Mouse (Mus musculus): ENCODE measurements around the gene Atn1. TPM values are rescaled to one million over a fixed set of nuclear protein-coding genes. Genes with fewer than 3 reads are reported as not detected.

Gene Atn1
- polyA plus RNA-seq, 1 experiment from 2014 or later, result 14.0 TPM

GRCm38 (mm10) chr6:124757909-124758848 lies 1.9 kb upstream of the Atn1 start:
- Histone ChIP-seq H3K4me3 (ENCODE audit: low read length) (peak overlapping the region; percentile 75), H3K27me3 (ENCODE audit: control insufficient read depth, insufficient read depth, low read depth, low read length) (no peaks in the 10 kb centered on the region), H3K27ac (ENCODE audit: low read length) (peak overlapping the region; percentile 97), H3K9me3 (ENCODE audit: control insufficient read depth, low read length) (no peaks in the 10 kb centered on the region), H3K4me2 (ENCODE audit: low read depth, low read length) (peak overlapping the region; percentile 53), H3K9ac (ENCODE audit: low read length) (peak overlapping the region; percentile 92), H3K36me3 (ENCODE audit: control insufficient read depth, insufficient read depth, low read length) (no peaks in the 10 kb centered on the region), H3K4me1 (replicated peaks; ENCODE audit: control insufficient read depth, insufficient read depth, low read length) (peaks cover 39% of the 10 kb centered on the region)
- WGBS, result 36% methylated on average over 5 of the region's 5 CpGs
- ATAC-seq (ENCODE audit: low read depth), result peak; percentile 44

- Histone ChIP-seq H3K4me2 (ENCODE audit: low read depth, low read length) (peak overlapping the region; percentile 53), H3K36me3 (ENCODE audit: control insufficient read depth, insufficient read depth, low read length) (no peaks in the 10 kb centered on the region), H3K4me3 (ENCODE audit: low read length) (peak overlapping the region; percentile 75), H3K27me3 (ENCODE audit: control insufficient read depth, insufficient read depth, low read depth, low read length) (no peaks in the 10 kb centered on the region), H3K4me1 (replicated peaks; ENCODE audit: control insufficient read depth, insufficient read depth, low read length) (peaks cover 39% of the 10 kb centered on the region), H3K9me3 (ENCODE audit: control insufficient read depth, low read length) (no peaks in the 10 kb centered on the region), H3K9ac (ENCODE audit: low read length) (peak overlapping the region; percentile 92), H3K27ac (ENCODE audit: low read length) (peak overlapping the region; percentile 97)
- 2% methylated on average over 5 of the region's 5 CpGs for WGBS
- no peak for ATAC-seq (ENCODE audit: low read depth)
These were observed 1.1 kb upstream of the Atn1 start for GRCm38 (mm10) chr6:124757351-124757880.

- WGBS, result under 1% methylated on average over 36 of the region's 54 CpGs
- Histone ChIP-seq H3K9me3 (ENCODE audit: control insufficient read depth, low read length) (no peaks in the 10 kb centered on the region), H3K27me3 (ENCODE audit: control insufficient read depth, insufficient read depth, low read depth, low read length) (no peaks in the 10 kb centered on the region), H3K27ac (ENCODE audit: low read length) (peak overlapping the region; percentile 97), H3K36me3 (ENCODE audit: control insufficient read depth, insufficient read depth, low read length) (no peaks in the 10 kb centered on the region), H3K4me3 (ENCODE audit: low read length) (peak overlapping the region; percentile 75), H3K4me2 (ENCODE audit: low read depth, low read length) (peak overlapping the region; percentile 53), H3K9ac (ENCODE audit: low read length) (peak overlapping the region; percentile 92), H3K4me1 (replicated peaks; ENCODE audit: control insufficient read depth, insufficient read depth, low read length) (peaks cover 39% of the 10 kb centered on the region)
- peak; percentile 80 for ATAC-seq (ENCODE audit: low read depth)
These were observed 477 bp upstream of the Atn1 start for GRCm38 (mm10) chr6:124756652-124757350.

GRCm38 (mm10) chr6:124755306-124755705 lies 1.0 kb downstream of the Atn1 start:
- no peak overlapping the region; the same call in 1 of the 2 replicates for H3K27ac ChIP-seq (ENCODE audit: low read length)
- H3K9me3 ChIP-seq (ENCODE audit: control insufficient read depth, low read length), result no peaks in the 10 kb centered on the region
- ATAC-seq (ENCODE audit: low read depth), result no peak
- peak overlapping the region; percentile 53 for H3K4me2 ChIP-seq (ENCODE audit: low read depth, low read length)
- peak overlapping the region; percentile 75 for H3K4me3 ChIP-seq (ENCODE audit: low read length)
- H3K9ac ChIP-seq (ENCODE audit: low read length), result peak overlapping the region; percentile 92
- H3K4me1 ChIP-seq (replicated peaks; ENCODE audit: control insufficient read depth, insufficient read depth, low read length), result peaks cover 39% of the 10 kb centered on the region
- 2% methylated on average over 3 of the region's 3 CpGs for WGBS
- H3K36me3 ChIP-seq (ENCODE audit: control insufficient read depth, insufficient read depth, low read length), result no peaks in the 10 kb centered on the region
- H3K27me3 ChIP-seq (ENCODE audit: control insufficient read depth, insufficient read depth, low read depth, low read length), result no peaks in the 10 kb centered on the region

- Histone ChIP-seq H3K4me2 (ENCODE audit: low read depth, low read length) (no peak overlapping the region), H3K4me1 (replicated peaks; ENCODE audit: control insufficient read depth, insufficient read depth, low read length) (peaks cover 35% of the 10 kb centered on the region), H3K9ac (ENCODE audit: low read length) (no peak overlapping the region), H3K27ac (ENCODE audit: low read length) (no peak overlapping the region), H3K27me3 (ENCODE audit: control insufficient read depth, insufficient read depth, low read depth, low read length) (no peaks in the 10 kb centered on the region), H3K9me3 (ENCODE audit: control insufficient read depth, low read length) (no peaks in the 10 kb centered on the region), H3K4me3 (ENCODE audit: low read length) (no peak overlapping the region), H3K36me3 (ENCODE audit: control insufficient read depth, insufficient read depth, low read length) (peaks cover 4% of the 10 kb centered on the region; the same call in 1 of the 2 replicates)
- 66% methylated on average over 2 of the region's 2 CpGs for WGBS
- no peak for ATAC-seq (ENCODE audit: low read depth)
These were observed 2.5 kb downstream of the Atn1 start for GRCm38 (mm10) chr6:124753861-124754260.

GRCm38 (mm10) chr6:124750405-124750804 lies 5.9 kb downstream of the Atn1 start:
- Histone ChIP-seq H3K9ac (ENCODE audit: low read length) (no peak overlapping the region), H3K4me2 (ENCODE audit: low read depth, low read length) (no peak overlapping the region), H3K27me3 (ENCODE audit: control insufficient read depth, insufficient read depth, low read depth, low read length) (no peaks in the 10 kb centered on the region), H3K36me3 (ENCODE audit: control insufficient read depth, insufficient read depth, low read length) (peaks cover 14% of the 10 kb centered on the region), H3K4me1 (replicated peaks; ENCODE audit: control insufficient read depth, insufficient read depth, low read length) (peaks cover 28% of the 10 kb centered on the region), H3K4me3 (ENCODE audit: low read length) (no peak overlapping the region), H3K27ac (ENCODE audit: low read length) (no peak overlapping the region), H3K9me3 (ENCODE audit: control insufficient read depth, low read length) (no peaks in the 10 kb centered on the region)
- ATAC-seq (ENCODE audit: low read depth), result no peak
- WGBS, result 74% methylated on average over 8 of the region's 8 CpGs

- no peaks in the 10 kb centered on the region for H3K27me3 ChIP-seq (ENCODE audit: control insufficient read depth, insufficient read depth, low read depth, low read length)
- peaks cover 17% of the 10 kb centered on the region for H3K4me1 ChIP-seq (replicated peaks; ENCODE audit: control insufficient read depth, insufficient read depth, low read length)
- H3K4me3 ChIP-seq (ENCODE audit: low read length), result no peak overlapping the region; the same call in 1 of the 2 replicates
- WGBS, result 83% methylated on average over 7 of the region's 7 CpGs
- no peak overlapping the region; the same call in 1 of the 2 replicates for H3K9ac ChIP-seq (ENCODE audit: low read length)
- peaks cover 32% of the 10 kb centered on the region for H3K36me3 ChIP-seq (ENCODE audit: control insufficient read depth, insufficient read depth, low read length)
- no peak for ATAC-seq (ENCODE audit: low read depth)
- H3K27ac ChIP-seq (ENCODE audit: low read length), result no peak overlapping the region
- peak overlapping the region; percentile 97; the same call in 1 of the 2 replicates for H3K4me2 ChIP-seq (ENCODE audit: low read depth, low read length)
- H3K9me3 ChIP-seq (ENCODE audit: control insufficient read depth, low read length), result no peaks in the 10 kb centered on the region
These were observed 9.4 kb downstream of the Atn1 start for GRCm38 (mm10) chr6:124746654-124747632.

GRCm38 (mm10) chr6:124746296-124746605 lies 10.1 kb downstream of the Atn1 start:
- Histone ChIP-seq H3K36me3 (ENCODE audit: control insufficient read depth, insufficient read depth, low read length) (peaks cover 32% of the 10 kb centered on the region), H3K4me3 (ENCODE audit: low read length) (peak overlapping the region; percentile 58), H3K27me3 (ENCODE audit: control insufficient read depth, insufficient read depth, low read depth, low read length) (no peaks in the 10 kb centered on the region), H3K4me2 (ENCODE audit: low read depth, low read length) (peak overlapping the region; percentile 97), H3K27ac (ENCODE audit: low read length) (peak overlapping the region; percentile 81), H3K9ac (ENCODE audit: low read length) (peak overlapping the region; percentile 84), H3K9me3 (ENCODE audit: control insufficient read depth, low read length) (no peaks in the 10 kb centered on the region), H3K4me1 (replicated peaks; ENCODE audit: control insufficient read depth, insufficient read depth, low read length) (peaks cover 23% of the 10 kb centered on the region)
- peak; percentile 4; the same call in 1 of the 2 replicates for ATAC-seq (ENCODE audit: low read depth)
- 25% methylated on average over 8 of the region's 8 CpGs for WGBS

Data from lung, embryonic 16.5 days (tissue).